In genomic region chr1:67640766-67641165, GRCm38 (mm10) we compare ENCODE assay signal across 17 mouse cellular contexts.
A peak's percentile ranks its signal among the peaks of the same experiment; 100 is the strongest.
DNase-seq lines count a peak whose midpoint lies in the region; ATAC-seq lines count a peak whose summit lies in the region.
"Had no signal": no experiment of that assay in that cellular context is flagged by ENCODE, and none has a peak within 500 bp of the region (broad histone marks: within the 10 kb centered on the region; RNA-seq: fewer than 3 reads in every experiment).

No protein-coding gene starts in this region.

- H3K9ac ChIP-seq in kidney, embryonic 16.5 days (replicated peaks; ENCODE audit: low read length) = no peak overlapping the region
- H3K9ac ChIP-seq: intestine, embryonic 15.5 days; limb, embryonic 15.5 days had no signal

- ATAC-seq in kidney, embryonic 16.5 days (ENCODE audit: low FRiP score, low TSS enrichment) = peak; percentile 61; the same call in 1 of the 2 replicates

- DNase-seq in embryo, embryonic 11 days = peak; percentile 7
- DNase-seq in embryo, embryonic 9.5 days (ENCODE audit: extremely low spot score) = no peak
- DNase-seq in kidney, postnatal 25 days = no peak
- peak; percentile 4 for DNase-seq in retina, embryonic 14.5 days (ENCODE audit: low spot score)
- no peak for DNase-seq in retina, postnatal 1 day
- DNase-seq in heart, adult 9 months (ENCODE audit: low spot score in 2 of 2) = no peak
- DNase-seq in layer of hippocampus, postnatal 25 days (ENCODE audit: extremely low spot score in 1 of 2, low spot score in 1 of 2) = no peak
- DNase-seq: cerebellum, adult 9-11 months; gastrocnemius, postnatal 36 days; layer of hippocampus, postnatal 36 days; thymus, postnatal 14 days had no signal

- H3K4me3 ChIP-seq in kidney, embryonic 16.5 days (ENCODE audit: low read length) = no peak overlapping the region
- H3K4me3 ChIP-seq: embryonic facial prominence, embryonic 10.5 days; heart, embryonic 10.5 days; intestine, embryonic 15.5 days; limb, embryonic 15.5 days; myocyte had no signal

- H3K9me3 ChIP-seq in kidney, embryonic 16.5 days (ENCODE audit: low read length) = no peaks in the 10 kb centered on the region
- H3K9me3 ChIP-seq: embryonic facial prominence, embryonic 10.5 days; heart, embryonic 10.5 days; intestine, embryonic 15.5 days; limb, embryonic 15.5 days had no signal

- H3K27ac ChIP-seq in kidney, embryonic 16.5 days (ENCODE audit: low read length) = no peak overlapping the region
- H3K27ac ChIP-seq: embryonic facial prominence, embryonic 10.5 days; heart, embryonic 10.5 days; intestine, embryonic 15.5 days; limb, embryonic 15.5 days had no signal

- H3K4me1 ChIP-seq in kidney, embryonic 16.5 days (ENCODE audit: insufficient read depth, low read length) = no peaks in the 10 kb centered on the region
- H3K4me1 ChIP-seq: embryonic facial prominence, embryonic 10.5 days; heart, embryonic 10.5 days; intestine, embryonic 15.5 days; limb, embryonic 15.5 days had no signal

- 27% methylated on average over 6 of the region's 6 CpGs for WGBS in kidney, embryonic 16.5 days

- no peaks in the 10 kb centered on the region for H3K36me3 ChIP-seq in kidney, embryonic 16.5 days (ENCODE audit: insufficient read depth, low read length)
- H3K36me3 ChIP-seq: embryonic facial prominence, embryonic 10.5 days; heart, embryonic 10.5 days; intestine, embryonic 15.5 days; limb, embryonic 15.5 days had no signal

- H3K27me3 ChIP-seq in kidney, embryonic 16.5 days (ENCODE audit: insufficient read depth, low read length) = no peaks in the 10 kb centered on the region
- H3K27me3 ChIP-seq: intestine, embryonic 15.5 days; limb, embryonic 15.5 days had no signal

- H3K4me2 ChIP-seq in kidney, embryonic 16.5 days (replicated peaks; ENCODE audit: low read depth, low read length) = no peak overlapping the region
- H3K4me2 ChIP-seq: intestine, embryonic 15.5 days; limb, embryonic 15.5 days had no signal

Comparison
In these comparisons a context has a peak if more than half of its experiments do, and no peak if none do; other contexts are left out.
1. DNase-seq: peak in embryo, embryonic 11 days (single experiment) and retina, embryonic 14.5 days (single experiment); none in embryo, embryonic 9.5 days (single experiment), kidney, postnatal 25 days (0 of 2), retina, postnatal 1 day (single experiment), heart, adult 9 months (0 of 2) and layer of hippocampus, postnatal 25 days (0 of 2).